In genomic region chr1:119642367-119642766, GRCm38 (mm10) we compare ENCODE assay signal across 8 mouse cellular contexts. TPM values are rescaled to one million over a fixed set of nuclear protein-coding genes. Genes with fewer than 3 reads are reported as not detected.
DNase-seq lines count a peak whose midpoint lies in the region; ATAC-seq lines count a peak whose summit lies in the region.

No protein-coding gene starts in this region.

- no peak overlapping the region for H3K4me3 ChIP-seq in embryonic facial prominence, embryonic 14.5 days (ENCODE audit: low read depth, low read length)
- H3K4me3 ChIP-seq in hindbrain, embryonic 12.5 days, result no peak overlapping the region

- H3K36me3 ChIP-seq in embryonic facial prominence, embryonic 14.5 days (ENCODE audit: control insufficient read depth, insufficient read depth, low read length), result no peaks in the 10 kb centered on the region
- no peaks in the 10 kb centered on the region for H3K36me3 ChIP-seq in hindbrain, embryonic 12.5 days

- H3K4me1 ChIP-seq in embryonic facial prominence, embryonic 14.5 days (ENCODE audit: control insufficient read depth, insufficient read depth, low read length), result no peaks in the 10 kb centered on the region
- H3K4me1 ChIP-seq in hindbrain, embryonic 12.5 days, result 0 out of 2 replicates have a peak, but pooled peaks cover 2% of the 10 kb centered on the region

- H3K27me3 ChIP-seq in embryonic facial prominence, embryonic 14.5 days (replicated peaks; ENCODE audit: control insufficient read depth, insufficient read depth, low read length), result no peaks in the 10 kb centered on the region
- H3K27me3 ChIP-seq in hindbrain, embryonic 12.5 days, result no peaks in the 10 kb centered on the region

- H3K9ac ChIP-seq in embryonic facial prominence, embryonic 14.5 days (ENCODE audit: low read depth, low read length), result no peak overlapping the region
- no peak overlapping the region for H3K9ac ChIP-seq in hindbrain, embryonic 12.5 days

- no peak overlapping the region for H3K4me2 ChIP-seq in embryonic facial prominence, embryonic 14.5 days (ENCODE audit: low read depth, low read length)
- H3K4me2 ChIP-seq in hindbrain, embryonic 12.5 days (replicated peaks), result no peak overlapping the region

- peak; percentile 33 to 51 for DNase-seq in lung, adult 18-20 months
- DNase-seq in lung, postnatal 25 days (ENCODE audit: low spot score), result no peak
- peak; percentile 27 for DNase-seq in embryonic facial prominence, embryonic 14.5 days (ENCODE audit: low spot score)
- DNase-seq in gastrocnemius, postnatal 36 days, result no peak
- no peak for DNase-seq in frontal cortex, postnatal 25 days (ENCODE audit: low spot score in 2 of 2)
- DNase-seq in adipocyte (ENCODE audit: low spot score), result no peak

- ATAC-seq in embryonic facial prominence, embryonic 14.5 days (ENCODE audit: low read depth), result 0 out of 2 replicates have a peak, but pooled peaks have one; percentile 41
- peak; percentile 61; the same call in 1 of the 2 replicates for ATAC-seq in hindbrain, embryonic 12.5 days (ENCODE audit: low FRiP score)
- ATAC-seq in megakaryocyte progenitor cell, adult 5-6 weeks (replicated peaks; ENCODE audit: poor library complexity), result peak; percentile 50

- no peaks in the 10 kb centered on the region for H3K9me3 ChIP-seq in embryonic facial prominence, embryonic 14.5 days (ENCODE audit: control insufficient read depth, low read length)
- no peaks in the 10 kb centered on the region for H3K9me3 ChIP-seq in hindbrain, embryonic 12.5 days (replicated peaks)

- no peak overlapping the region for H3K27ac ChIP-seq in embryonic facial prominence, embryonic 14.5 days (replicated peaks; ENCODE audit: low read depth, low read length)
- H3K27ac ChIP-seq in hindbrain, embryonic 12.5 days, result no peak overlapping the region

- intact Hi-C loops in gastrocnemius, postnatal 36 days (cut with DNase I), result no loop called here

- 49% methylated on average over 12 of the region's 12 CpGs for WGBS in embryonic facial prominence, embryonic 14.5 days
- WGBS in hindbrain, embryonic 12.5 days, result 28% methylated on average over 12 of the region's 12 CpGs

RNA-seq across cellular contexts. Expression of gene Epb41l5, which starts 6.4 kb away (rescaled TPM):
- 15.0 and 15.5 TPM in 2 replicates for polyA plus RNA-seq in embryonic facial prominence, embryonic 14.5 days (2014; fragmentation: Nextera tagmentation; extraction: Ambion mirVana)
- 23.1 TPM in 2 replicates for polyA plus RNA-seq in hindbrain, embryonic 12.5 days (2016; fragmentation: Nextera tagmentation; extraction: Ambion mirVana)
- 0.20 and 1.7 TPM in 2 replicates for total RNA-seq in megakaryocyte progenitor cell, adult 5-6 weeks (2015)
- 0.75 and 1.0 TPM in 2 replicates for total RNA-seq in megakaryocyte progenitor cell, adult 5-6 weeks (2017)
- total RNA-seq in gastrocnemius, postnatal 36 days (2021), result 1 to 10 TPM; 2.7 to 3.6 TPM

Comparison
In these comparisons a context has a peak if more than half of its experiments do, and no peak if none do; other contexts are left out.
1. DNase-seq: peak in lung, adult 18-20 months (2 of 2) and embryonic facial prominence, embryonic 14.5 days (single experiment); none in lung, postnatal 25 days (single experiment), gastrocnemius, postnatal 36 days (0 of 2), frontal cortex, postnatal 25 days (0 of 2) and adipocyte (single experiment).
2. Peak in every context shown above with its lines, with median percentiles within 50 percentile points of each other: ATAC-seq.